Mouse (Mus musculus) splenic B cell, adult 2 months (primary cell): Measurements from ENCODE around the gene Bdnf.

Source experiments
- DNase-seq: peaks from one replicate; pipeline ENCODE4 v3.0.0-alpha.2; 2011; ENCODE audit warnings: low read depth, low spot score
- H3K27me3 ChIP-seq: 2 replicates; pipeline ENCODE4 v1.6.1; 2012; ENCODE audit warnings: mild to moderate bottlenecking, low read length, moderate library complexity, mixed read lengths; ENCODE audit not compliant: control insufficient read depth, poor library complexity, insufficient read depth, severe bottlenecking
- H3K36me3 ChIP-seq: 2 replicates; pipeline ENCODE4 v1.6.1; 2012; ENCODE audit warnings: mild to moderate bottlenecking, low read length, moderate library complexity, mixed read lengths; ENCODE audit not compliant: control insufficient read depth, poor library complexity, insufficient read depth, severe bottlenecking

Gene Bdnf

GRCm38 (mm10) chr2:109674532-109674931, at the start of gene Bdnf:
TSS of gene Bdnf (plus strand) at chr2:109674700.
- Histone ChIP-seq H3K27me3 (no peaks in the 10 kb centered on the region; the same call in none of the 2 replicates), H3K36me3 (no peaks in the 10 kb centered on the region)
- DNase-seq = no peak

GRCm38 (mm10) chr2:109626864-109627263, 47.6 kb upstream of the Bdnf start:
- Histone ChIP-seq H3K36me3 (no peaks in the 10 kb centered on the region), H3K27me3 (no peaks in the 10 kb centered on the region)
- DNase-seq = no peak

- no peak for DNase-seq
- Histone ChIP-seq H3K36me3 (no peaks in the 10 kb centered on the region), H3K27me3 (no peaks in the 10 kb centered on the region; the same call in none of the 2 replicates)
These were observed 718 bp upstream of the Bdnf start for GRCm38 (mm10) chr2:109673509-109674455.

- no peak for DNase-seq
- Histone ChIP-seq H3K27me3 (no peaks in the 10 kb centered on the region; the same call in none of the 2 replicates), H3K36me3 (no peaks in the 10 kb centered on the region)
These were observed 551 bp downstream of the Bdnf start for GRCm38 (mm10) chr2:109675051-109675450.

GRCm38 (mm10) chr2:109675973-109676617, 1.6 kb downstream of the Bdnf start:
- Histone ChIP-seq H3K27me3 (no peaks in the 10 kb centered on the region; the same call in none of the 2 replicates), H3K36me3 (no peaks in the 10 kb centered on the region)
- no peak for DNase-seq

GRCm38 (mm10) chr2:109676618-109676974, 2.1 kb downstream of the Bdnf start:
- Histone ChIP-seq H3K36me3 (no peaks in the 10 kb centered on the region), H3K27me3 (no peaks in the 10 kb centered on the region; the same call in none of the 2 replicates)
- DNase-seq = no peak

DNA sequence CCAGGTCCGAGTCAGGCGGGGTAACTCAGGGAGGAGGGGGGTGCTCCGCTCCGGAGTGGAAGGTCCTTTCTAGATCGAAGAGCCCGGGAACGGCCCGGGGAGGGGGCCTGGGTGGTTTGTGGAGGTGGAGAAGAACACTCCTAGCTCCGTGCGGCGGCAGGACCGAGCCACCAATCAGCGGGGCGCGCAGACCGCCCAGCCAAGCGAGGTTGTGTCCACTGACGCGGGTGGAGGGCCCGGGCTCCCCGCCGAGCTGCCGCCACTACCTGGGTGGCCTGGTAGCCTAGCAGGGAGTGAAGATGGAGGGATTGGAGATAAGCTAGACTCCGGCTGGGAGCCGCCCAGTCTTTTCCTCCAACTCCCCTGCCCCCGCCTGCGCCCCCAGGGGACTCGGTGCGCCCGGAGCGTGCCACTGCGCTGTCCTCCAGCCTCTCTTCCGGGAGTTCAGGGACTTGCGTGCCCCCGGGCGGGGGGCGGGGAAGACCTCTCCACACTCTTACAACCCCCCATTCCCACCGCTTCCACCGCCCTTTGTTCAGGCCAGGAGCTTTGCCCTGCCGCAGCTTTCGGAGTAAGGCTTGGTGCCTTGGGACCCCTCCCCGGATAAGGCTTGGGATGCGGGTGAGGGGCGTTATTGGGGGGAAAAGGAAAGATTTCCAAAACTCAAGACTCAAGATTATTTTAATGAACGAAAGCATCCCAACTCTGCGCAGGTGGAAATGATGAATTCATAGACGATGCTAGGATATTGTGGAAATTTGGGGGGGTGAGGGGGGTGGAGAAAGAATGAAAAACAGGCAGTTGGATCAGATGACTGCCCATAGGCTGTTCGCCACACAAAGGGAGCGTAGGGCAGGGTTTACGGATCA, 3.0 kb downstream of the Bdnf start:
- no peak for DNase-seq
- Histone ChIP-seq H3K27me3 (no peaks in the 10 kb centered on the region; the same call in none of the 2 replicates), H3K36me3 (no peaks in the 10 kb centered on the region)

- no peaks in the 10 kb centered on the region; the same call in none of the 2 replicates for H3K27me3 ChIP-seq
- no peak for DNase-seq
- no peaks in the 10 kb centered on the region for H3K36me3 ChIP-seq
These were observed 3.5 kb downstream of the Bdnf start for GRCm38 (mm10) chr2:109678090-109678409.

- no peak for DNase-seq
- no peaks in the 10 kb centered on the region; the same call in none of the 2 replicates for H3K27me3 ChIP-seq
- H3K36me3 ChIP-seq = no peaks in the 10 kb centered on the region
These were observed 4.0 kb downstream of the Bdnf start for GRCm38 (mm10) chr2:109678454-109678853.

- no peaks in the 10 kb centered on the region; the same call in none of the 2 replicates for H3K27me3 ChIP-seq
- H3K36me3 ChIP-seq = no peaks in the 10 kb centered on the region
- DNase-seq = no peak
These were observed 4.9 kb downstream of the Bdnf start for GRCm38 (mm10) chr2:109679446-109679845.

- no peaks in the 10 kb centered on the region; the same call in 1 of the 2 replicates for H3K27me3 ChIP-seq
- no peak for DNase-seq
- H3K36me3 ChIP-seq = no peaks in the 10 kb centered on the region
These were observed 6.6 kb downstream of the Bdnf start for GRCm38 (mm10) chr2:109681071-109681470.

GRCm38 (mm10) chr2:109688661-109689060, 14.2 kb downstream of the Bdnf start:
- no peaks in the 10 kb centered on the region for H3K36me3 ChIP-seq
- no peak for DNase-seq
- no peaks in the 10 kb centered on the region for H3K27me3 ChIP-seq

- no peaks in the 10 kb centered on the region for H3K27me3 ChIP-seq
- DNase-seq = no peak
- no peaks in the 10 kb centered on the region for H3K36me3 ChIP-seq
These were observed 18.0 kb downstream of the Bdnf start for GRCm38 (mm10) chr2:109692266-109693177.
